Mouse (Mus musculus) megakaryocyte, embryonic 14.5 days (primary cell): ENCODE results near the gene Reln.

ENCODE experiments used
- FLI1 ChIP-seq: IDR thresholded peaks from 2 replicates; pipeline ENCODE4 v1.6.1; 2012; ENCODE audit warnings: low read length, inconsistent platforms, mixed read lengths
- GATA1 ChIP-seq: IDR thresholded peaks from 3 replicates; pipeline ENCODE4 v1.6.1; 2012; ENCODE audit warnings: mixed read lengths, low read length, inconsistent platforms, borderline replicate concordance

GRCm38 (mm10) chr5:22196476-22196875 is 148.0 kb downstream of the Reln start:
- no peak for TF ChIP-seq GATA1
- TF ChIP-seq FLI1: no peak
